Mouse (Mus musculus) MEL (cell line): ENCODE measurements around the gene Acvr2b. TPM values are rescaled to one million over a fixed set of nuclear protein-coding genes. Genes with fewer than 3 reads are reported as not detected.

Experiments used
- DNase-seq: peaks from one replicate; pipeline ENCODE4 v3.0.0; 2011; ENCODE audit warnings: low read depth, low spot score
- H3K27ac ChIP-seq: 2 replicates; pipeline ENCODE4 v1.5.1; 2012; ENCODE audit warnings: low read depth, mild to moderate bottlenecking, control low read depth, low read length, moderate library complexity; ENCODE audit not compliant: control insufficient read depth
- H3K27me3 ChIP-seq, 2 experiments: fragments of 150-350 bp in 1 of 2; sonication (generic) in 1 of 2; 2 replicates each; pipeline ENCODE4 v1.6.1; 2012; ENCODE audit warnings: low read length in 2 of 2, mild to moderate bottlenecking in 2 of 2, improper control_type of control experiment in 1 of 2, moderate library complexity in 1 of 2; ENCODE audit not compliant: insufficient read depth in 2 of 2, control insufficient read depth in 1 of 2
- H3K36me3 ChIP-seq, 2 experiments: 2 replicates each; pipeline ENCODE4 v1.6.1; 2012 to 2014; ENCODE audit warnings: low read length in 2 of 2, improper control_type of control experiment in 1 of 2, inconsistent platforms in 1 of 2, mild to moderate bottlenecking in 1 of 2; ENCODE audit not compliant: insufficient read depth in 2 of 2, control insufficient read depth in 1 of 2
- H3K4me1 ChIP-seq, 2 experiments: fragments of 150-350 bp in 1 of 2; sonication (generic) in 1 of 2; 2 replicates each; pipeline ENCODE4 v1.6.1; 2012; ENCODE audit warnings: low read length in 2 of 2, improper control_type of control experiment in 1 of 2, mild to moderate bottlenecking in 1 of 2; ENCODE audit not compliant: insufficient read depth in 2 of 2, control insufficient read depth in 1 of 2
- H3K4me3 ChIP-seq, 2 experiments: fragments of 150-350 bp in 1 of 2; sonication (generic) in 1 of 2; 2 replicates each; pipeline ENCODE4 v1.5.1; 2012; ENCODE audit warnings: low read depth in 2 of 2, low read length in 2 of 2, mild to moderate bottlenecking in 2 of 2, moderate library complexity in 2 of 2, control low read depth in 1 of 2, improper control_type of control experiment in 1 of 2; ENCODE audit not compliant: control insufficient read depth in 1 of 2, insufficient read depth in 1 of 2
- H3K79me2 ChIP-seq: 2 replicates; pipeline ENCODE4 v1.6.1; 2012; ENCODE audit warnings: mild to moderate bottlenecking, low read length, moderate library complexity; ENCODE audit not compliant: control insufficient read depth, poor library complexity, insufficient read depth
- H3K9ac ChIP-seq: 2 replicates; pipeline ENCODE4 v1.6.1; 2012; ENCODE audit warnings: low read depth, mild to moderate bottlenecking, control low read depth, low read length, moderate library complexity; ENCODE audit not compliant: control insufficient read depth, poor library complexity, severe bottlenecking
- H3K9me3 ChIP-seq: fragments of 150-350 bp; sonication (generic); replicated peaks from 2 replicates; pipeline ENCODE4 v1.6.1; 2012; ENCODE audit warnings: mild to moderate bottlenecking, low read length, improper control_type of control experiment, moderate library complexity; ENCODE audit not compliant: insufficient read depth
- CHD1 ChIP-seq: IDR thresholded peaks from 2 replicates; pipeline ENCODE4 v1.6.1; 2012; ENCODE audit warnings: low read depth, mild to moderate bottlenecking, inconsistent platforms, low read length, improper control_type of control experiment
- EP300 ChIP-seq, 2 experiments: IDR thresholded peaks; 2 replicates each; pipeline ENCODE4 v1.6.1; 2011; ENCODE audit warnings: improper control_type of control experiment in 2 of 2, low read length in 2 of 2, low read depth in 1 of 2, mild to moderate bottlenecking in 1 of 2
- GABPA ChIP-seq: IDR thresholded peaks from 2 replicates; pipeline ENCODE4 v1.6.1; 2012; ENCODE audit warnings: low read depth, mild to moderate bottlenecking, inconsistent platforms, low read length, improper control_type of control experiment, moderate library complexity
- GATA1 ChIP-seq: IDR thresholded peaks from 2 replicates; pipeline ENCODE4 v1.6.1; 2011; ENCODE audit warnings: low read depth, low read length, improper control_type of control experiment
- HCFC1 ChIP-seq: IDR thresholded peaks from 2 replicates; pipeline ENCODE4 v1.6.1; 2012; ENCODE audit warnings: low read depth, mild to moderate bottlenecking, inconsistent platforms, low read length, improper control_type of control experiment, moderate library complexity
- JUND ChIP-seq: IDR thresholded peaks from 2 replicates; pipeline ENCODE4 v1.6.1; 2011; ENCODE audit warnings: low read depth, mild to moderate bottlenecking, improper control_type of control experiment, low read length
- KAT2A ChIP-seq: conservative IDR thresholded peaks from 2 replicates; pipeline ENCODE4 v1.6.1; 2012; ENCODE audit warnings: low read depth, low read length, improper control_type of control experiment, inconsistent platforms
- MAFK ChIP-seq: IDR thresholded peaks from 2 replicates; pipeline ENCODE4 v1.6.1; 2011; ENCODE audit warnings: low read depth, mild to moderate bottlenecking, low read length, improper control_type of control experiment, borderline replicate concordance
- MAX ChIP-seq: IDR thresholded peaks from 2 replicates; pipeline ENCODE4 v1.6.1; 2011; ENCODE audit warnings: low read length, improper control_type of control experiment
- MXI1 ChIP-seq: IDR thresholded peaks from 2 replicates; pipeline ENCODE4 v1.6.1; 2011; ENCODE audit warnings: mild to moderate bottlenecking, low read depth, low read length, improper control_type of control experiment
- MYB ChIP-seq: IDR thresholded peaks from 2 replicates; pipeline ENCODE4 v1.6.1; 2011; ENCODE audit warnings: mild to moderate bottlenecking, low read depth, low read length, improper control_type of control experiment
- MYC ChIP-seq: IDR thresholded peaks from 2 replicates; pipeline ENCODE4 v1.6.1; 2011; ENCODE audit warnings: low read depth, mild to moderate bottlenecking, low read length, improper control_type of control experiment, moderate library complexity
- NRF1 ChIP-seq: IDR thresholded peaks from 2 replicates; pipeline ENCODE4 v1.6.1; 2014; ENCODE audit warnings: low read depth, mild to moderate bottlenecking, inconsistent platforms, low read length, improper control_type of control experiment, moderate library complexity; ENCODE audit not compliant: poor library complexity, insufficient read depth, severe bottlenecking
- POLR2AphosphoS5 ChIP-seq: IDR thresholded peaks from 2 replicates; pipeline ENCODE4 v1.6.1; 2012; ENCODE audit warnings: low read depth, borderline replicate concordance, mild to moderate bottlenecking, inconsistent platforms, low read length, moderate library complexity, mixed read lengths
- RCOR1 ChIP-seq: IDR thresholded peaks from 2 replicates; pipeline ENCODE4 v1.6.1; 2012; ENCODE audit warnings: low read depth, mild to moderate bottlenecking, inconsistent platforms, low read length, improper control_type of control experiment
- UBTF ChIP-seq: IDR thresholded peaks from 2 replicates; pipeline ENCODE4 v1.6.1; 2012; ENCODE audit warnings: low read depth, mild to moderate bottlenecking, inconsistent platforms, low read length, improper control_type of control experiment, moderate library complexity, borderline replicate concordance; ENCODE audit not compliant: insufficient read depth
- USF1 ChIP-seq: IDR thresholded peaks from 2 replicates; pipeline ENCODE4 v1.6.1; 2014; ENCODE audit warnings: low read depth, mild to moderate bottlenecking, inconsistent platforms, low read length, improper control_type of control experiment, moderate library complexity
- USF2 ChIP-seq, 2 experiments: IDR thresholded peaks; 2 replicates each; pipeline ENCODE4 v1.6.1; 2011 to 2012; ENCODE audit warnings: improper control_type of control experiment in 2 of 2, low read length in 2 of 2, borderline replicate concordance in 1 of 2, inconsistent platforms in 1 of 2, low read depth in 1 of 2, mild to moderate bottlenecking in 1 of 2; ENCODE audit not compliant: insufficient read depth in 1 of 2
- ZC3H11A ChIP-seq: IDR thresholded peaks from 2 replicates; pipeline ENCODE4 v1.6.1; 2012; ENCODE audit warnings: low read depth, mild to moderate bottlenecking, inconsistent platforms, low read length, improper control_type of control experiment
- ZKSCAN1 ChIP-seq: IDR thresholded peaks from 2 replicates; pipeline ENCODE4 v1.6.1; 2012; ENCODE audit warnings: low read depth, mild to moderate bottlenecking, inconsistent platforms, low read length, improper control_type of control experiment, moderate library complexity
- ZMIZ1 ChIP-seq: IDR thresholded peaks from 2 replicates; pipeline ENCODE4 v1.6.1; 2012; ENCODE audit warnings: low read depth, mild to moderate bottlenecking, inconsistent platforms, low read length, improper control_type of control experiment, moderate library complexity
- ZNF384 ChIP-seq: IDR thresholded peaks from 2 replicates; pipeline ENCODE4 v1.6.1; 2012; ENCODE audit warnings: low read depth, mild to moderate bottlenecking, inconsistent platforms, low read length, improper control_type of control experiment
- polyA plus RNA-seq, 2 experiments: library from polyadenylated mRNA; stranded (reverse) in 1 of 2; unstranded in 1 of 2; fragments of >175 nt in 1 of 2; fragments of >200 nt in 1 of 2; gene quantifications; 2 replicates each; pipeline versions ENCODE4 v1.2.1 to v1.2.4; 2012; ENCODE audit warnings: low replicate concordance in 2 of 2, low read depth in 1 of 2; ENCODE audit not compliant: insufficient read length in 2 of 2, insufficient read depth in 1 of 2, missing spikeins in 1 of 2
- total RNA-seq: library from RNA; depleted of rRNA; stranded (reverse); fragments of 300-350 nt; gene quantifications from 2 replicates; pipeline ENCODE4 v1.2.3, GENCODE M21; 2012

Gene Acvr2b
- total and polyA plus RNA-seq, 3 experiments, result 0.81 to 1.9 TPM; not detected in 1

DNA sequence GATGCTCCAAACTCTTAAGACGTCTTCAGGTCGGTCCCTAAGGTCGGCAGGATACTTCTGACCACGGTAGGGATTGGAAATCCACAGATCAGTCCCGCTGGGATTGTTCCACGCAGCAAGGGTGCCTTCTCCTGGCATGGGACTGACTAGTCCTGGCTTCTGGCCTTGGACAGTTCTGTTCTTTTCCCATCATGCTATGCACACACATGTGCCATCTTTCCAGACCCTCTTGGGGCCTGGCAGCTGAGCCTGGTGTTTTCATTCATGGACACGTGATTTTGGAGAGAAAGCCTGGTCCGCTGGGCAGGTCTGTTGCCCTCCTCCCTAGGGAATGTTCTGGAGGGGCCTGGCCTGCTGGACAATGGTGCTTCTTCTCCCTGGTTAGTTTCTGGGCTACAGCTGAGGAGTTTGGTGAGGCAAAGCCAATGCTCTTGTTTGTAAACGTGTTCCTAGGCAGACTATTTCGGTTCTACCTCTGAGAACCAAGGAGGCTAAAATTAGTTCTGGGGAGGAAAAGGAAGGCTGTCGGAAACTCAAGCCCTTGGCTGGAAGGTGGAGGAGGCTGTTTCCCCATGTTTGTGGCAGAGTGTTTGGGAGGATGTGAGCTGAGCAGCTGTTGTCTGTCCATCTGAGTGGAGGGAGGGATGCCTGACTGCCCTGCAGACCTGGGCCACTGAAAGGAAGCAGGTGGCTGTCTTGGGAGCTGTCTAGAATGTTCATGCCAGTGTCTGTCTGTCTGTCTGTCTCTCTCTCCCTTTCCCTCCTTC lies 7.2 kb downstream of the Acvr2b start:
- H3K9me3 ChIP-seq, result no peaks in the 10 kb centered on the region
- H3K9ac ChIP-seq, result no peak overlapping the region
- no peaks in the 10 kb centered on the region; a peak in 1 of 4 replicates for H3K27me3 ChIP-seq
- H3K27ac ChIP-seq, result no peak overlapping the region
- no peak overlapping the region for H3K4me3 ChIP-seq
- H3K79me2 ChIP-seq, result no peaks in the 10 kb centered on the region
- H3K36me3 ChIP-seq, result no peaks in the 10 kb centered on the region
- no peaks in the 10 kb centered on the region for H3K4me1 ChIP-seq
- TF ChIP-seq MXI1, result no peak
- TF ChIP-seq GABPA, result no peak
- no peak for TF ChIP-seq ZNF384
- TF ChIP-seq RCOR1, result no peak
- no peak for TF ChIP-seq POLR2AphosphoS5
- no peak for TF ChIP-seq CHD1
- no peak for TF ChIP-seq EP300 (IDR thresholded peaks at IDR 0.05; ENCODE audit: low read depth in 1 of 2, low read length in 2 of 2)
- TF ChIP-seq HCFC1, result no peak
- TF ChIP-seq JUND, result no peak
- DNase-seq, result no peak

DNA sequence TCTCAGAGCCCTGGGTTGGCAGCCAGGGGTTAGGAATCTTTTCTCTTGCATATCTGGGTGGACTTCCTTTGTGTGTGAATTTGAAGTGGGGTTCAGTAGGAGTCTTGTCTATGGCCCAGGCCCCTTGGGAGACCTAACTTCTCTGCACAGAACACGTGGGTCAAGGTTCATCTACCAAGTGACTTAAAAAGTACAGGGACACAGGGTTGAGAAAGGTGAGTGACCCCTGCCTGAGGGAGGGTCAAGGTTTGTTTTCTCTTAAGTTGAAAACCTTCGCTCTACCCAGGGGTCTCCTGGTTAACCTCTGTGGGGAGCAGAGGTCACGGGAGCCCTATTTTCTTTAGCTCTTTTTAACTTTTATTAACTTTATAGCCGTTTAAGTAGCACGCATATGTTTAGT lies 7.9 kb downstream of the Acvr2b start:
- H3K36me3 ChIP-seq, result no peaks in the 10 kb centered on the region
- no peaks in the 10 kb centered on the region for H3K79me2 ChIP-seq
- H3K27me3 ChIP-seq, result no peaks in the 10 kb centered on the region; a peak in 1 of 4 replicates
- H3K27ac ChIP-seq, result no peak overlapping the region
- no peaks in the 10 kb centered on the region for H3K9me3 ChIP-seq
- TF ChIP-seq NRF1 (no peak), HCFC1 (no peak), GATA1 (no peak), MYC (no peak), JUND (no peak)
- DNase-seq, result no peak
- no peak overlapping the region for H3K9ac ChIP-seq
- H3K4me1 ChIP-seq, result no peaks in the 10 kb centered on the region
- no peak overlapping the region for H3K4me3 ChIP-seq

DNA sequence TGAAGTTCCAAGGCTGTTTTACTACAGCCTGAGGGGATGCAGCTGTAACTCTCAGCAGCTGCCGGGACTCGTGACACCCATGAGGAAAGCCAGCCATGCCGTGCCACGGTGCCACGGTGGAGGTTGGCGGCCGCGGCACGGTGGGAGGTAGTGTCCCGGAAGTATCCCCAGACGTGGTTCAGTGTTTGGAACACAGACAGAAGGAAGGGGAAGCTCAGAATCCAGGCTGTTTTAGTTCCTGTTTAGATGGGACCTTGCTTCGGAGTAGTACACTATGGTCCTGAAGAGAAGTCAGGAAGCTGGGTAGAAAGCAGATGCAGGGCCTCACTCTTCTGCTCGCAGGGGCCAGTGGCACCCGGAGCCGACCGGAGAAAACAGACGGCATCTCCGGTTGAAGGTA lies 16.1 kb downstream of the Acvr2b start:
- TF ChIP-seq MAFK, result no peak
- no peak for TF ChIP-seq USF2 (IDR thresholded peaks at IDR 0.05; ENCODE audit: borderline replicate concordance in 1 of 2, insufficient read depth in 1 of 2, low read depth in 1 of 2, low read length in 2 of 2)
- no peak for TF ChIP-seq NRF1
- no peak for TF ChIP-seq UBTF
- no peak for TF ChIP-seq ZMIZ1
- no peak for TF ChIP-seq KAT2A
- TF ChIP-seq MAX, result no peak
- TF ChIP-seq CHD1, result no peak
- no peak for TF ChIP-seq MYB
- TF ChIP-seq ZKSCAN1, result no peak
- TF ChIP-seq USF1, result no peak
- no peak for TF ChIP-seq HCFC1
- TF ChIP-seq ZC3H11A, result no peak
- Histone ChIP-seq H3K79me2 (no peaks in the 10 kb centered on the region), H3K27ac (no peak overlapping the region), H3K4me3 (no peak overlapping the region), H3K36me3 (no peaks in the 10 kb centered on the region), H3K27me3 (no peaks in the 10 kb centered on the region; a peak in 1 of 4 replicates), H3K9ac (no peak overlapping the region), H3K4me1 (no peaks in the 10 kb centered on the region), H3K9me3 (no peaks in the 10 kb centered on the region)
- no peak for DNase-seq
